Mouse (Mus musculus) thymus, adult 18-20 months (tissue): ENCODE measurements around the gene Tmem256.
"Not testable (repeated sequence)": the region's sequence is repeated elsewhere in the genome, so short reads cannot be mapped to it uniquely, and the experiment has no call there.

Source experiments
- DNase-seq, 2 experiments: peaks; one replicate each; pipeline ENCODE4 v3.0.0; 2022; ENCODE audit warnings: mixed read lengths in 2 of 2

Tmem256 gene

DNA sequence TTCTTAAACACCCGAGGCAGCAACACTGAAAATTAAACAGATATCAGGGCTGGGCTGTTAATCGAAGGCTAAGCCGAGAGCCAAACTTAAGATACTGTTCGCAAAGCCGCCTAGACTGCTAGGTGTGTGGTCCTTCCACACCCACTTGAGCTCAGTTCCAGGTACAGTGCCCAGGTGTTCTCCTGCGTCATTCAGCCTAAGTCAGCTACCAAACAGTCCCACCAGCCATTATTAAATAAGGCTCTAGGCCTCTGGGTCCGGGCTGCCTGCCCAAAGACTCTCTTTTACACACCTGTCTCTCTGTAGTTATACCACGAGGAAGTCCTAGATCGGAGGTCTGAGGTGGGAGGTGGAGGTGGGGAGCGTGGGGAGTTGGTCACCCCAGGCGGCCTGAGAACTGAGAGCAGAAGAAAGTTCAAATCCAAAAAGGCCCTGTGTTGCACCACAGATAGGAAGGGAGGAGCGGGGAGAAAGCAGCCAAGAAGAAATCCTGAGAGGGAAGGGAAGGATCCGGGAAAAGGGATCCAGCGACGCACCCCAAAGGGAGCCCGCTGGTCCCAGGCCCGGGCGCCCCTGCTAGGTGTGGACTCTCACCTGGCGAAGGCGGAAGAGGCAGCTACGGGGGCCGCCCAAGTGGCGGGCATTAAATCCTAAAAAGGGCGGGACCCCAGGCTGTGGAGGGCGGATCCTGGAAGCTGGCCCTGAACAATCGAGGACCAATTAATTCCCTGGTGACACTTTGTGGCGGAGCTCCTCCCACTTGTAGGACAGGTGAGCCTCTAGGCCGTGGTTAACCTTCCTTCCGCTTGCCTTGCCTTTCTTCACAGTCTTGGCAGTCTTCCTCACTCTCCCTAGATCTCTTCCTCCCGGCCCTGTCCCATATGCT is 20.0 kb downstream of the Tmem256 start, which contains the start of gene Tnk1:
TSS of gene Tnk1 (minus strand) at position 618 of the 886 bp plus-strand sequence.
- DNase-seq: no peak

DNA sequence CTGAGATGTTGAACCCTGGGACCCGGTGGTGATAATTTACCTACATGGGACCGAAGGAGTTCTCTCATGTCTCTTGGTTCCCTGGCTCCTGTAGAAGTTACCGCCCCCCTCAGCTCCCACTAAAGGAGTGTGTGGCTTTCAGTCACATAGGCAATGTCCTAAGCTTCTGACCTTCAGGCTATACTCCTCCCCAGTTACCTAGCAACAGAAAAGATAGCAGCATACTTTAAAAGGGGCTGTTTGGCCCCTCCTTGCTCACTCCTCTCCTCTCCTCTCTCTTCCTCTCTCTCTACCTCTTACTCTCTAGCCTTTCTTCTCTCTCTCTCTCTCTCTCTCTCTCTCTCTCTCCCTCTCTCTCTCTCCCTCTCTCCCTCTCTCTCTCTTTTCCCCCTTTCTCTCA is 25.4 kb downstream of the Tmem256 start:
- not testable (repeated sequence) for DNase-seq

DNA sequence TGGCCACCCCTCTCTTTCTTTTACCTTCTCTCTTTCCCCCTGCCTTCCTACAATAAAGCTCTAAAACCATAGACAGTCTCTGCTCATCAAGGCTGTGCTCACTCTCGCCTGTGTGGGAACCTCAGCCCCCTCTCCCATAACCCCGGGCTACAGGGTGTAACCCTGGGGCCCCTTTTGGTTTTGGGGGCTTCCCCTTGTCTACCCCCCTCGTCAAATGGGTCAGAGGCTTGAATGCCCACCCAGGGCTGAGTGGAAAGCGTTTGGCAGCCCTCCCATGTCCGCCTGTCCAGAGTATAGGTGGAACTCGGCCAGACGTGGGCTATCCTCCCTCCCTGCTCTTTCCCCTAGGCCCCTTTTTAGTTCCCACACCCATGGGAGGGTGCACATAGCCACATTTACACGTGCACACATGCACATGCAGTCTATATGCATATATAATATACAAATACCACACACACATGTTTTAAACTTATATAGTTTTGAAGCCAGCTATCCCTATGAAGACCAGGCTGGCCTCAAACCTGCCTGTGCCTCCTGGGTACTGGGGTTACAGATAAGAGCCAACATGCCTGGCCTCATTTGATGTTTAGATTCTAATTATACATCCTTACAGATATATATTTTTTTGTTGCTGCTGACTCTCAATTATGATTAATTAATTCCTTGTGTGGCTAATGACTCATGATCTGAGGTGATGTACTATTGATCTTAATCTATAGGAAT is 26.0 kb downstream of the Tmem256 start:
- no peak for DNase-seq

DNA sequence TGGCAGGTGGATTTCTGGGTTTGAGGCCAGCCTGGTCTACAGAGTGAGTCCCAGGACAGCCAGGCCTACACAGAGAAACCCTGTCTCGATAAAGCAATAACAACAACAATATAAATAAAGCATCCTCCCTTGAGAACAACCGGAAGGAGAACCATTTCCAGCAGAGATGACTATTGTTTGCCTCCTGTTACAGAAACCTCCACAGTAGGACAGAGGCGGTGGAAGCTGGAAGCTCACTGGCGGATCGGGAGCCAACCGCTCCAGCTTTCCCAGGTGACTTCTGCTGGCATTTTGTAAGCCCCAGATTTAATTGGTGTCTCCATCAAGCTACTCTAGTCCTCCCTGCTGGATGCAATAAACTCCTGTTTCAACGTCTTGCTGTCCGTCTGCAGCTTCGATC is 27.2 kb downstream of the Tmem256 start:
- DNase-seq: no peak

DNA sequence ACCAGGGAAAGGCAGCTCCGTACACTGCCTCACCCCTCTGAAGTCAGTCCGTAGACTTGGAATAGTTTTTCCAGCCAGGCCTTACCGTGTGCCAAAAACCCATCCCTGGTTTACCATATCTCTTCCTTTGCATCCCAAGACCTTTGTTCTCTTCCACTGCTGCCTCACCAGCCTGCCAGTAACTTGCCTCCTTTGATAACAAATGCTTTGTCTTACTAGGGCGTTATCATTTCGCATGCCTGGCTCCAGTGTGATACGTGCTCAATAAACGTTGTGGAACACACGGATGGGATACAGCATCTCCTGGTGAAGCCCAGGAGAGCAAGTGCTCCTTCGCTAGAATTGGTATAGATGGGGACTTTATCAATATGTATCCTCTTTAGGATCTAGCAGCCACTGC is 29.0 kb downstream of the Tmem256 start:
- DNase-seq: no peak

- DNase-seq: no peak
Measured at GRCm38 (mm10) chr11:69870289-69871069, 32.2 kb downstream of the Tmem256 start.

GRCm38 (mm10) chr11:69871822-69872221 is 33.5 kb downstream of the Tmem256 start:
- no peak for DNase-seq

DNA sequence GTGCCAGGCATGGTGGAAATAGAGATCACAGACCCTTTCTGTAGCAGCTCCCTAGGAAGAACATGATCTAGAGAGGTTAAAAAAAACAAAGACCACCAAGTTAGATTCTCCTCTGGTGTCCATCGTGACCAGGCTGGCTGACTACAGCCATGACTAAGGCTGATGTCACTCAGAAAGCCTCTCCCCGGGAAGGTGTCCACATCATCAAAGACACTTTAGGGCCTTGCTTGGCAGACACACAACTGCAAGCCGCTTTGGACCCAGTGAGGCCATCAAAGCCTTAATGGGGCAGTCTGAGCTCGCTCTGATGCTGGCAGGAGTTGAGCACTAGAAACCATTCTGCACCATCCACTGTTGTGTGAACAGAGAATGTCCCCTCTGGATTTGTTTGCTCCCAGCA is 34.1 kb downstream of the Tmem256 start:
- DNase-seq: no peak

GRCm38 (mm10) chr11:69876186-69876585 is 37.9 kb downstream of the Tmem256 start:
- DNase-seq: peak in 1 of 2 experiments; percentile 23

DNA sequence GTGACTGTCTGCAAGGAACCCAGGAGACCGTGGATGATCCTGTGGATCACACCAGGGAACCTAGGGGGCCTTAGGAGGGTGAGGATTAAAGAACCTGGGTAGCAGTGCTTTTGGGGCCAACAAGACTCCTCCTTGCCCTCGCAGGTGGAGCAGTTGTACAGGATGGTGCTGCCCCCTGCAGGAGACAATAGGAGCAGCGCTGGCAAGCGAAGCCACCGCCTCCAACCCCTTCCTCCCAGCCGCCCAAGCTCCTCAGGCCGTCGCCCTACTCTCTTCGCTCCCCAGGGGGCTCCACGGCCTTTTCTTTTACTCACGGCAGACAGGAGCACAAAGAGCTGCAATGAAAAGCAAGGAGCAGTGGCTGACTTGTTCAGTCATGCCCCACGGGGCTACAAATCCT is 38.6 kb downstream of the Tmem256 start:
- DNase-seq: peak; percentile 79 to 83

DNA sequence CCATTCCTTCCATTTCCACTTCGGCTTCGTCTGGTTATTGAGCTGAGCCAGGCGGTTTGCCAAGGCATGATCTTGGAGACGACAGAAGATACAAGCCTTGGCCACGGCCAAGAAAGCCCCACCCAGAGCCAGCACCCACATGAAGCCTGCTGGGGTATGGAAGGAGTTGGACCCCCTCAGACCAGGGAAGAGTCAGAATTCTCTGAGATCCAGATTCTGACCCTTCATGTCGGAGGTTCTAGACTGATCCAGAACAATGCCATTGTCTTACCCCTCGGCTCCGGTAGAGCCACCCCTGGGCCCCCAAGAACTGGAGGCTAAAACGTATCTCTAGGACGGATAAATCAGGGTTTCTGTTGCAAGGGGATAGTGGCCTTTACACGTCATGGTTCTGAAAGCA is 39.6 kb downstream of the Tmem256 start, which contains the start of gene Tmem95:
TSS of gene Tmem95 (minus strand) at position 141 of the 400 bp plus-strand sequence.
- DNase-seq: no peak

DNA sequence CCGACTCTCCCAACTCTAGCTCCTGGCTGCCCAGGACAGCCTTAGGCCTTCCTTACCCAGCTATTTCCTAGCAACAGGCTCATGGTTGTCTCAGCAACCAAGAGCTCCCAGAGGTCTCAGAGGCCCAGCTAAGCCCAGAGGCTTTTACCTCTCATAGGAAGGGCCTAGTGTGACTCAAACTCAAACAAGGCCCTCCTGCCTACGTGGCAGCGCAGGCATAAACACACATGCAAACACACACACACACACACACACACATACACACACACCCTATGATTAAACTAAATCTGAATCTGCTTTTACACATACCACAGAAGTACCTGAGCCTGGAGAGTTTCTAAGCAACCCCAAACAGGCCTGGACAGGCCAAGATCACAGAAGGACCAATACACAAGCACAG is 40.1 kb downstream of the Tmem256 start:
- no peak for DNase-seq

DNA sequence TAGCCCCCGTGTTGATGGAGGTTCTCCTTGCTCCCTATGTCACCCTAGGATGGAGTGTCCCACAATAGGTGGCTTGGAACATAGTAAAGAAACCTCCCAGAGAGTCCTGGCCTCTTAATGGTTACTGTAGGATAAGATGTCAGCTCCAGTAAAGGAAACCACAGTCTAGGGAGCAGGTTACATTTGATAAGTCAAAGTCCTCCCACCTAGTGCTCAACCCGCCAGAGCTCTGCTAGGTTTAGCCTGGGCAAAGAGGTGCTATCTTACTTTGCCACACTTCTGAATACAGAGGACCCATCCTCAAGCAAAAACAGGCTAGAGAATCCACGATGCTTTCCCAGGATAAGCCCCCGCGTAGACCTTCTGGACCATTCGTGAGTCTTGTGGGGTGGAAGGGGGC is 40.6 kb downstream of the Tmem256 start:
- DNase-seq: no peak

- DNase-seq: no peak
Measured at GRCm38 (mm10) chr11:69879711-69880110, 41.4 kb downstream of the Tmem256 start.

DNA sequence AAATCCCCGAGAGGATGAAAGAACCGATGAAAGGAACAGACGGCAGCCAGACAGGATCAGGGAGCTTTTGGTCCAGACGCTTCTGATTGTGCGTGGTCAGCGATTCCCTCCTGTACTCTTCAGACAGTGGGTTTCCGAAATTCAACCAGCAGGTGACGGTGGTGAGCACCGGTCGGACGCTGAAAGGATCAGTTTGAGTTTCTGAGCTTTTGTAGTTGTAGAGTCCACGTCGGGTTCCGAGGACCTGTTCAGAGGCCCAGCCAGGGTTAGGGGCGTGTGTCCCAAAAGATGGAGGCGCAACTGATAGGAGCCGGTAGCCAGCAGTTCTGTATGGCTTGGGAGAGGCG is 42.2 kb downstream of the Tmem256 start:
- DNase-seq: peak in 1 of 2 experiments; percentile 54

DNA sequence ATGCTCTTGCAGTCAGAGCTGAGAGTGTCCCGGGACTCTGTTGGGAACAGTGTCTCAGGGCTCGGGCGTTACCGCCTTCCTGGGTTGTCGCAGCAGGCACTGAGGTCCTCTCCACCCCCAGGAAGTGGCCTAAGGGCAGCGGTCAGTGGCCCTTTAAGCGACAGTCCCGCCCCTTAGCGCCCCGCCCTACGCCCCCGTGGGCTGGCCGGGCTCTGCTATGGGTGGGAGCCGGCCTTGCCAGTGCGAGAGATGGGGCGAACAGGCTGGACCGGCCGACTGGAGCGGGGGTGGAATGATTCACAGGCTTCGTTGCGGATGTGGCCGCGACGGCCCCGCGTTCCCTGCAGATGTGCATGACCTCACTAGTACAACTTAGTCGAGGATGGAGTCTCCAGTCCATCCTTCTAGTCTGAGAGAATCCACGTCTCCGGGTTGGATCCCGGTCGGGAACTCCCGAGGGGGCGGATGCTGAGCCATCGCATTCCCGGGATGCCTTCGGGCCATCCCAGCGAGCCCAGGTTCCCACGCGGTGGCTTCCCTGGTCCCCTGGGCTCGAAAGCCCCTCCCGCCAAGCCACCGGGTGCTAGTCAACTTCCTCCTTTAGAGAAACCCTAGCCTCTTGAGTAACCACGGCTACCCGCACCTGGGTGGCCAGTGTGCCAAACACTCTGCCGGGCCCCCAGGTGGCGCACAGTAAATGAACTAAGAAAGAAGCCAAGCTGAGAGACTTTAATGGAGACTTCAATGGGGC is 42.7 kb downstream of the Tmem256 start, which contains the start of gene Kctd11:
TSS of gene Kctd11 (minus strand) at position 554 of the 751 bp plus-strand sequence.
- DNase-seq: peak; percentile 60 to 72

GRCm38 (mm10) chr11:69881787-69882670 is 43.7 kb downstream of the Tmem256 start:
- DNase-seq: no peak

- DNase-seq: peak in 1 of 2 experiments; percentile 61
Measured at GRCm38 (mm10) chr11:69883066-69883465, 44.8 kb downstream of the Tmem256 start.

GRCm38 (mm10) chr11:69883527-69884151 is 45.3 kb downstream of the Tmem256 start:
- no peak for DNase-seq

GRCm38 (mm10) chr11:69884240-69884639 is 45.9 kb downstream of the Tmem256 start:
- DNase-seq: no peak

DNA sequence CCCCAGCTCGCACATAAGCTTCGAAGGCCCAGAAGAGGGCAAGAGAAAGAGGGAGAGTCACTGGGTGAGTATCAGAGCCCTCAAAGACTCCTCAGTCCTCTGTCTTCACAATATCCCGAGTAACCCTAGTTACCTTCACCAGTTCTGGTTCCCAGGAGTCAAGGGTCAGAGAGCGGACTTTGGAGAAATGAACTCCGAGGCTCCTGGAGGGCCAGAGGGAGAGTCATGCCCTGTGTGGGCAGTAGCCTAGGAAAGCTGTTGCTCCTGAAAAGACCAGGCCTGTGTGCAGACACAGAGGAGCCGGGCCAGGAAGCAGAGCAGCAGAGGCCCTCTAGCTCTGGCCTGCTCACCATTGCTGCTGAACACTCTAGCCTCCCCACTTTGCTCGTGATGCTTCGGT is 46.3 kb downstream of the Tmem256 start:
- DNase-seq: no peak
